Mouse (Mus musculus): ENCODE measurements around the gene Rasa3.

The Rasa3 gene

DNA sequence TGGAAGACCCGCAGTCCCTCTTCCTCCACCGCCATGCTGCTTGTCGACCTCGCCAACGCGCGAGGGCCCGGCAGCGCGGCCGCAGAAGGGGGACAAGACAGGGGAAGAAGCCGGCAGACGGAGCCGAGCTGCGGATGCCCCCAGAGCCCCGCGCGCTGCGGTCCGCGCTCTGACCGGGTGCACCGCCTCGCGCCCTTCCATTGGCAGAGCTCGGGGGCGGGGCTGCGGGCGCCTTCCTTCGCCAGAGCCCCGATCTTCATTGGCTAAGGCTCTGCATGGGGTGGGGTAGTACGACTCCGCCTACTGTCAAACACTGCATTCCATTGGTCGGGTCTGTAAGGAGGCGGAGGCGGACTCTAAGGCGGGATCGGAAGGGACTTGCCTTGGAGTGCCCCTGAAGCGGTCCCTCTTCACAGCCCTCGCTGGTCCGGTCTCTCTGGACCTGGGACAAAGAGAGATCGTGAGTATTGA is at the start of gene Rasa3:
Gene Rasa3 (minus strand): TSS at position 191 of the 471 bp plus-strand sequence.
- peak; percentile 98 to 99 for DNase-seq

DNA sequence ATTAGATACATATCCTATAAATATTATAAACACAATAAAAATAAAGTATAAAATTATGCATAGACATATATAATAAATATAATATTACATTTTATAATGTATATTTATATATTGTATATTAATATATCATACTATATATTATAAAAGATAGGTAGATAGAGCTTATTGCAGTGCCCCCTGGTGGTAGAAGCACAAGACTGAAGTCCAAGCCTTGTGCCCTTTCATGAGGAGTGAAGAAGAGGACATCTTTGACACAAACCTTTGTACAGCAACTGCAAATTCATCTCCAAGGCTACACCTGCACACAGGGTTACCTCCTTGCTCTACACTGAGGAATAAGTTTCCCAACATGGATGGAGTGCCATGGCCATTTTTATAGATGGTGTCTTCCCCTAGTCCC is 48.3 kb upstream of the Rasa3 start:
- DNase-seq: peak; percentile 81 to 88

DNA sequence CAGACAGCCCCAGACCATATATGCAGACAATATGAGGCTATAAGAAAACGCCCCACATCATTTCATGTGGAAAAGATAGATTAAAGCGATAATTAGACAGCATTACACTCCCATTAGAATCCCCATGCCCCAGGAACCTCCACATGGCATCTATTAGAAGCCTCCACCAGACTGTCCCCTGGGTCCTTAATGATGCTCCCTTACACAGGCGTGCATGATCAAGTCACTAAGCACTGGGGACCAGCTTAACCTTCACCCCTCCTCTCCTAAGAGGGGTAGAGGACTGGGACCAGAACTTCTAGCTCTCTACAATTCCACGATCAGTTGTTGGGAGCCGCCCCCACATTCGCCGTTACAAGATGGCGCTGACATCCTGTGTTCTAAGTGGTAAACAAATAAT is 41.6 kb upstream of the Rasa3 start:
- no peak for DNase-seq

DNA sequence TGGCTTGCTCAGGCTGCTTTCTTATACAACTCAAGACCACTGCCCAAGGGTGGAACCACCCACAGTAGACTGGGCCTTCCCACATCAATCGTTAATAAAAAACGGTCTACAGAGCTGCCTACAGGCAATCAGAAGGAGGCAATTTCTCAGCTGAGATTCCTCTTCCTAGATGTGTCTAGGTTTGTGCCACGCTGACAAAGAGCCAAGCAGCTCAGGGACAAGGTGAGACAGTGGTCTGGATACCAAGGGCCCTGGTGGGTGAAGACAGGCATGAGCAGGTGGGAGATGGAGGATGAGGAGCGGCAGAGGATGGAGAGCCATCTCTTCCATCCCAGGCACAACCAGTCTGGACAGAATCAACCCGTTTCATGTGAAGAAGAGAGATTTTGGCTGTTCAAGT is 31.1 kb upstream of the Rasa3 start:
- DNase-seq: no peak

DNA sequence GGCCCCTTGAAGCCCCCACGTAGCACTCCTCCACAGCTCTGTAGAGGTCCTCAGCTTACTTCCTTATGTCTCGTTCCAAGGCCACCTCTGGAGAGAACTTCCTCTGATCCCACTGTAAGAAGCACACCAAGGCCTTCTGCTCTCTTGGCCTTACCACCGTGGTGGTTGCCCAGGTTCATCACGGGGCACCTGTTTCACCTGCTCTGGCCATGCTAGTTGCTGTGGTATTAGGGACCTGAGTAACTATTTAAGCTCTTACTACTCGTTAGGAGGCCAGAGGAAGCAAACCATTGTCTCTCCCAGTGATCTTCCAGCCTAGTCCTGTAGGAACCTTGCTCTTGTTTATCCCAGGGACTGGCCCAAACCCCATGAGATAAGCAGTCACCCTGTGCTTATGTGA is 29.5 kb upstream of the Rasa3 start:
- no peak for DNase-seq

DNA sequence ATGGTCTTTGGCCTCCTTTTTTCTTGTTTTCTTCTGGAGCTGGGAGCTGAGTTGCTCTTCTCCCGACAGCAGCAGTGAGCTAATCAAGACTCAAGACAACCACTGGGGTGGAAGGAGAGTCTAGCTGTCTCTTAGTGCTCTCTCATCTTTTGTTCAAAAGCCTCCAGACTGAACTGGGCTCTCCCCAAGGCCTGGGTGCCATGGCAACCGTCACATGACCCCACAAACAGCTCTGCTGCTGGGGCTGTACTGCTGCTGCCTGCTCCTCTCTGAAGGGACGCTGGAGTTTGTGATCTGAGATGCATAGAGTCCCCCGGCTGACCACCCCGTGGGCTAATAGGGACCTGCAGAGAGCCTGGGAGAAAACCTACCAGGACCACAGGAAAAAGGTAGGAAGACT is 28.3 kb upstream of the Rasa3 start, which contains the start of gene Cfap97d2:
Gene Cfap97d2 (plus strand): TSS at position 222 of the 400 bp plus-strand sequence.
- DNase-seq: peak; percentile 86 to 91

DNA sequence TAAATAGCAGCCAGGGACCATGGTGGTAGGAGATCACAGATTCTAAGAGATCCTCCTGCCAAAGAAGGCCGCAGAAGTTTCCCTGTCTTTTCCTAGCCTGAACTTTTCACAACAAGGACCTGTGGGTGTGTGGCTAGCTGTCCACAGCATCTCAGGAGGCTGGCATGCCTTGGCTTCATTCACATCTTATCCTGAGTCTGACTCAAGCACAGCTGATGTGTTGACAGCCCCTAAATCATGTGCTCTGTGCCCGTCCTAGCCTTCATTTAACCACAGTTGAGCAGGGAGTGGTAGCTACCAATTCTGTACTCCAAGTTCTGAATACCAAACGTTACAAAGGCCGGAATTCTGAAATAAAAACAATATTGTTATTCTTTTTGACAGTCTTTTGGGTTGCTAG is 26.9 kb upstream of the Rasa3 start:
- DNase-seq: no peak

DNA sequence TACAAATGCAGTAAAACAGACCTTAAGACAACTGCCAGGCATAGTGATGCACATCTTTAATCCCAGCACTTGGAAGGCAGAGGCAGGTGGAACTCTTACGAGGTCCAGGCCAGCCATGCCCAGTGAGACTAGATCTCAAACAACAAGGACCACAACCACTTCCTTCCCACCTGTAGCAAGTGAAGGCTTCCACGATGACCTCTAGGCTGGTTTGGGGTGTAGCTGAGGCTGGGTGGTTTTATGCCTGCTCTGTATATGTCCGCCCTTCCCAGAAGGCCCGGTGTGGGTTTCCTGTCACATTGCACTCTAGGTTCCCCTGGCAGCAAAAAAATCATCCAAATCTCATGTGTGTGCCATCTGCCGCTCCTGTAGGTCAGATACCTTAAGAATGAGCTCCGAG is 26.4 kb upstream of the Rasa3 start:
- DNase-seq: no peak

DNA sequence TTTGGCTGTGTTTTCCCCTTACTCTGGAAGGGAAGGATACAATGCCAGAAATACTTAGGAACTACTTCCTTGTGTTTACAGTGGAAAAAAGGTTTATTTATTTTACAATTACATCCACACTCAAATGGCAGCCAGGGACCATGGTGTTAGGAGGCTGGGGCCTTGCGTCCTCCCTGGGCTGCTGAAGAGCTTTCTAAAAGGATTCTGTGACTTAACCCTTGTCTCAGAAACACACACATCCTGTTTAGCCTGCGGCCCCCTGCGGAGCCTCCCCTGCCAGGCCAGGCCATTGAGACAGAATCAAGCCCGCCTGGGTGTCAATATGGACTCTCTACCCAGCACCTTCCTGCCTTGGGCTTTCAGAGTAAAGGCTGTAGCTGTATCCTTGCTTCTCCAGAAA is 25.4 kb upstream of the Rasa3 start:
- DNase-seq: no peak

DNA sequence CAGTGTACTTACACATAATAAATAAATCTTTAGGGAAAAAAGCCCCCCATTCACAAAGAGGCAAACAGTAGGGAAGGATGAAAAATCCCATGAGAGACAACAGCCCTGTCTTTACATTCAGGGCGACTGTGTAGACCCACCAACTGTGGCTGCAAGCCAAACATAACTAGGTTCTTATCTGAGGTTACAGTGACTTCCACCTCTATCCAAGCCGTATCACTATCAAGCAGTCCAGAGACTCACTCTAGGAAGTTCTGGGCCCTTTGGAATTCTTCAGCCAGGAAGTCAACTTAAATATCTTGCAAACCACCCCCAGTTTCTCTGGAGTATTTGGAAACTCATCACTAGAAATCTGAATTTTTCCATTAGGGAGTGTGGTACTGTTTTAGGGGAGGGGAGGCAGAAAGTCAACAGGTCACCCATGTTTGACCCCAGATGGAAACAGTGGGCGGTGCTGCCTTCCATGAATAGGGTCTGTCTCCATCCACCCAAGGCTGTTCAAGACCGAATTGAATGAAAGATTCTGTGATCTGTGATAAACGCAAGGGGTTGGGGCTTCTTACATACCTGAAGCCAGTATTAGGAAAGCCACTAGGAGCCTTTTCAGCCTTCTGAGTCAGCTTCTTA is 22.0 kb upstream of the Rasa3 start:
- no peak for DNase-seq

DNA sequence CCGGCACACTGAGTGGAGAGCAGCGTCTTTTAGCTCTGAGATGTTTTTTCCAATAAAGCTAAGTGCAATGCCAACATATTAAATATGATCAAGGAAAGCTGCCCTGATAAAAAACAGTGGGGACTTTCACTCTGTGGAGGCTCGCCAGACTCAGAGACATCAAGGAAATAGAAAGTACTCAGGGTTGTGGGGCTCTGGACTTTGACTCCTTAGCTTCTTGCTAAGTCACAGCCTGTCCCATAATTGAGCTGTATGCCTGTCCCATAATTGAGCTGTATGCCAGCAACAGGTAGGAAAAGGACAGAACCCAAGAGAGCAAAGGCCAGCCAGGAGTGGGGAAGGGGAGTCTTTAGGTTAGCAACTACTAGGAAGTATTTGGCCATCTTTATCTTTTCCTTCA is 20.9 kb upstream of the Rasa3 start:
- DNase-seq: no peak

DNA sequence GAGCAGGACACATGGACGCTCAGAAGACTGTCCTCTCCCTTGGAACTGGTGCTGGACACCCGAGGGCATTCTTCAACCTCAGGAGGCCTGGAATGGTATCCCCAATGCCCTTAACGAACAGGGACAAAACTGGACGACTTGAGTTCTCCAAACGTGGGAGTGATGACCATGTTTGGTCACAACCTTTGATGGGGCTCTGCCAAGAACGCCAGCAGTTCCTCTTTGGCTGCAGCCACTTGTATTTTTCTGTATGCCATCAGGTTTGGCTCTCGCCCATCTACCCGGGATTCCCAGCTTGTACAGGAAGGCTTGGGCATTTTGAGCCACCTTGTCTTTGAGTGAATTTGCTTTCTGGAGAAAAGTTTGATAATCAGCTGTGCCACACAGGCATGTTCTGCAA is 20.3 kb upstream of the Rasa3 start:
- peak; percentile 93 to 94 for DNase-seq

DNA sequence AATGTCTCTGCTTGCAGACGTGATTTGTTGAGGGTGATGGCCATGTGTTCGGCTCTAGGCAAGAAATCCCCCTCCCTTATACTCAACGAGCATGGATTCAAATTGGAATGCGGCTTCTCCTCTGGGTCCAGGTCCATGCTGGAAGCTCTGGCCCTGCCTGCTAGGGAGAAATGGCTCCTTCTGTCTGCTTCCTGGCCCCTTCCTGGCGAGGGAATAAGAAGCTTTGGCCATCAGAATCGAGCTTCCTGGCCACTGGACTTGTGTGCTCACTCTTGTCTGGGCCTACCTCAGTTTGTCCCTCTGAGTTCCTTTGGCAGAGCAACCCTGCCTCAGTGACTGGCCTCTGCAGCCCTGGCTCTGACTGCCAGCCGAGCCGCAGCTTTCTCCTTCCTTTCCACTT is 19.8 kb upstream of the Rasa3 start:
- peak in 1 of 2 experiments; percentile 64 for DNase-seq

DNA sequence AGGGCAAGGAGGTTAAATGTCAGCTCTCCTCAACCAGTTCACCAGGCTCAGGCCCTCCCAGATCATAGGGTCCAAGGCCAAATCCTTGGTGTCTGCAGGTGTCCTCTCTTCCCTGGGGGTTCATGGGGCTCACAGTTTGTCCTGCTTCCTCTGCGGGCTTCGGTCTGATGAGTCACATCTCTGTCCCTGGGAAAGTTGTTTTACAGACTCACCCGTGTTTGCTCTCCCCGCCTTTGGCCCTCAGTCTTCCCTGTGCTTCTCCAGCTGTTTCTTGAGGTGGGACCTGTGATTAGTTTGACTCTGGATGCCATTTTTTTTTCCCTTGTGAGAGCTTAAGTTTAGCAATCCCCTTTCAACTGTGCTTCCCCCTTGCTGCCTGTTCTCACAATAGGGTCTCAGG is 18.8 kb upstream of the Rasa3 start:
- DNase-seq: no peak

DNA sequence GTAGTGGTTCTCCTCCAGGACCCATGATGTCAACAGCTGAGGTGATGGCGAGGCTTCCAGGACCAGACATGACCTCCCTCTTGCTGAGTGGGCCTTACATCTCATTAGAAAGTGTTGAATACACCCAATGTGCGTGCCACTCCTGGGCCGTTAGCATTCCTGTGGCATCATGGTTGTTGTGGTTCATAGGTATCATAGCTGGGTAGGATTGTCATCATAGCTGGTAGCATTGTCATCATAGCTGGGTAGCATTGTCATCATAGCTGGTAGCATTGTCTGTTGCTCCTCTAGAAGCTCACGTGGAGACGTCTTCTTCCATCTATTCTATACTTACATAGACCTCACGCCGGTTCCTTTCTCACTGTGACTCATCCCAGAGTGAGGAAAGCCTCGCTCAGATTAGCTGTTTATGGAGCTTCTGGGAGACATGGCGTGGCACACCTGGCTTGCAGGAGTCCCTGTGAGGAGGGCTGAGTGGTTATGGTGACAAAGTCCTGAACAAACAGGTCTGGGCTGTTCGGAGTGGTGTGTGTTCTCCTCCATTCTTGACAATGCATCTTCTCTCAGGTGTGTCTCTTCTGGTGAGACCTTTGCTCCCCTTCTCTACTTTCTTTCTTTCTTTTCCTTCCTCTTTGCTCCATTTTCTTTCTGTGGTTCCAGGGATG is 17.9 kb upstream of the Rasa3 start:
- no peak for DNase-seq

DNA sequence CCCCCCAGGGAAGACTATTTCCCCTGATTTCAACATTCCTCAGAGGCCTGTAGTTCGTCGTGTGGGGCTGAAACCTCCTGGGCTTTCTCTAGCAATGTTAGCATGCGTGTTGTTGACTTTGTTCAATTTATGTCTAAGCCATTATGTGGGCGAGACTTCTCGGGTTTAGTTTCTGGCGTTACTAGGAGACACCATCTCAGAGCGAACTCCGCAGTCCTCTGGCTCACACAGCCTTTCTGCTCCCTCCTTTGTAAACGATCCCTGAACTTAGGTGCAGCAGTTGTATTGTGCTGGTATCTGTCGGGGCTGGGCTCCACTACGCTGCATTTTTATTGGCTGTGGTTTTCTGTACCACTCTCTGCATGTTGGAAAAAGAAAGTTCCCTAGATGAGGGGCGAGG is 17.3 kb upstream of the Rasa3 start:
- no peak for DNase-seq

DNA sequence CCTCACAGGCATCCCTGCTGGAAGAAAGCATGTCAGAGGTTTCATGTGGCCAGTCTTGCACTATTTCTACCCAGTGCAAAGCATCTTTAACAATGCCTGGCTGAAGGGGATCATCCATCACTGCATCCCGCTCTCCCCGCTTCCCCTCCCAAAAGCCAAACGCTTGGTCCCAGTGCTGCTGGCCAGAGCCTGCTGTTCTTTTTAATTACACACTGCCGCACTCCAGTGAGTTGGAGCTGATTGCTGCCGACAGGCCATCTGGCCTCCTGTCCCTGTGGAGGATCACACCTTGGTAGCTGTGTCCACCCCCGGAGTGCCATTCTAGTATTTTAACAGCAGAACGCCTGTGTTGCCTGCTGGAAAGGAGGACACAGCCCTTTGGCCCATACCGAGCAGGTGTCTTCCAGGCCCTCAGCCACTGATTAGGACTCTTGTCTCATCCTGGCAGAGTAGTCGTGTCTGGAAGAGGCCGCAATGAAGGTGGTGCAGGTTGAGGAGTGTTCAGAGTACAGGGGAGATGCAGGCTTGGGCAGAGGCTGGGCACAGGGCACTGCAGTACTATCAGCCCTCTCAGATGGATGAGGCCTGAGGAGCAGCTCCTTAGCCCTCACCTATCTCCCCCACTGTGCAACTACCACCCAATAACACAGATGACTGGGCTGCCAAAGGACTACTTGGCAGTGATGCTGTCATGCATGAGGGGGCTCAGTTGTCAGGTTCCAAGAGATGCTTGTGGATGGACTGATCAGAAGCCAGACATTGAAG is 15.1 kb upstream of the Rasa3 start:
- peak; percentile 92 to 95 for DNase-seq

DNA sequence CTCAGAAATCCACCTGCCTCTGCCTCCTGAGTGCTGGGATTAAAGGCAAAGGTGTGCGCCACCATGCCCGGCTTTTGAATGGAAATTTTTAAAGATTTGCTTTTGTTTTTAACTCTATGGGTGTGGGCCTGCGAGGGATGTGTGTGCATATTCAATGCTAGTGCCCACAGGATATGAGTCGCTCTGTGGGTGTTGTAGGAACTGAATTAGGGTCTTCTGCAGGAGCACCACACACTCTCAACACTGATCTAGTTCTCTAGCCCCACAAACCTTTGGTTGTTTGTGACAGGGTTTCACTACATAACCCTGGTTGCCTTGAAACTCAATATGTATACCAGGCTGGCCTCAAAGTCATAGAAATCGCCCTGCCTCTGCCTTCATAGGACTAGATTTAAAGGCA is 11.9 kb upstream of the Rasa3 start:
- DNase-seq: no peak

DNA sequence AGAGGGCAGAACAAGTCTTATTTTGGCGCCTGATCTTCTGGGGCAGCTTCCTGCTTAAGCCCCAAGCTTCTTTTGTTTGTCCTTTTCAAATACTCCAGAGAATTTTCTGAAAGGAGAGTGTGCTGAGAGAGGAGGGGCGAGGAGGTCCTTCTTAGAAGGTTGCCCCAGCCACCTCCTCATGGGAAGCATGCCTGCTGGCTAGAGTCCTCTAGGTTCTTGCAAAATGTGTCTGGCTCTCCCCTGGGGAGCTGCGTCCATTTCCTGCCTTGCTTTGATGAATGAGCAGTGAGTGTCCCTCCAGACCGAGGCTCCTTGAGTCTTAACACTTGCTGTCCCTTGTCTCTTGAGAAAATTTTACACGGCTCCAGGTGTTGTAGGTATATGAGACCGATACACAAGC is 11.1 kb upstream of the Rasa3 start:
- peak in 1 of 2 experiments; percentile 59 for DNase-seq

DNA sequence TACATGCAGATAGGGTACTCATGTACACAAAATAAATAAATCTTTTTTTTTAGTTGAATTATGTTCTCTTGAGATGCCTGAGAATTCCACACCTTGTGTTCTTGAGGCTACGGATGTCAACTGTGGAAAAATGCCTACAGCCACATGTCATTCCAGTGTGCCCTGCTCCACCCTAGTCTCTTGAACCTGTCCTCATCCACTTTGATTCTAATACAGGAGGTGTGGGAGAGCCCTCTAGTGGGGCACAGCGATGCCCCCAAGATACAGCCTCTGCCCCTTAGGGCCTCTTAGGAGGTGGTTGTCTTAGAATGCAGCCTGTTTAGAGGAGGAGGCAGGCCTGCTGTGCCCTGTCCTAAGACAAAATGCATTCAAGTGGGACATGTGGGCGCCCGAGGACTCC is 10.5 kb upstream of the Rasa3 start:
- DNase-seq: no peak

DNA sequence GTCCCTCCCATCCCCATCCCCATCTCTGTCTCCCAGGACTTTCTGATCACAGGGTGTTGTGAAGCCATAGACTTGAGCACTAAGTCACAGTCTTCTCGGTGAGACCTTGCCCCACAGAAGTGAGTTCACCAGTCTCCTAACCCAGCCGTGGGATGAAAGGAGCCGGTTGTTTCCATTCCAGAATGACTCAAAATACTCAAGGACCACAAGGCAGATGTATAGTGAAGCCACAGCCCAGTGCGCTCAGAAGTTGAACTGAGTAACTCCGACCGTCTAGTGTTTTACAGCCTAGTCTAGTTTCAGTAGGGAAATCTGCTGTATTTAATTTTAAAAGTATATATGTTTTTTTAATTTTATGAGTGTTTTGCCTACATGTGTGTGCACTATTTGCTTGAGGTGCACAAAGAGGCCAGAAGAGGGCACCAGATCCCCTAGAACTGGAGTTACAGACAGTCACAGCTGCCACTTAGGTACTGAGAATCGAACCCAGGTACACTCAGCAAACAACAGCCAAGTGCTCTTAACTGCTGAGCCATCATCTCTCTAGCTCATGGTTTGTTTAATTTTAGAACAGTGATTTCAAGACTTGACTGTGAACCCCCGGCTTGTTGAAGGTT is 9.8 kb upstream of the Rasa3 start:
- no peak for DNase-seq

DNA sequence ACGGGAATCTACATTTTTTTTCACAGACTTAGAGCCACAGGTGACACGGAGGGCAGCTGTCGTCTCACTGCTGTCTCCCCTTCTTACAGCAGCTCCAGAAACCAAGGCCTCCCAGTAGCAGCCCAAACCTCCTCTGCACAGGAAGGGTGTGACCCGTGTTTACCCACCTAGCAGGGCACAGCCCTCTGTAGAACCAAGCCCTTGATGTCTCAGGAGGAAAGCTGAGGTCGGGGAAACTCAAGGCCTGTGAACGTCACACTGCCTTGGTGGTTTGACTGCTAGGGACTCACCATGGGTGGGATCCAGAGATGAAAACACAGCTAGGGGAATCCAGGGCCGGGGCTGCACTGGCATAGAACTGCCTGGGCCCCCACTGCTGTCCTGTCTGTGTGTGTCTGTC is 9.0 kb upstream of the Rasa3 start:
- no peak for DNase-seq

DNA sequence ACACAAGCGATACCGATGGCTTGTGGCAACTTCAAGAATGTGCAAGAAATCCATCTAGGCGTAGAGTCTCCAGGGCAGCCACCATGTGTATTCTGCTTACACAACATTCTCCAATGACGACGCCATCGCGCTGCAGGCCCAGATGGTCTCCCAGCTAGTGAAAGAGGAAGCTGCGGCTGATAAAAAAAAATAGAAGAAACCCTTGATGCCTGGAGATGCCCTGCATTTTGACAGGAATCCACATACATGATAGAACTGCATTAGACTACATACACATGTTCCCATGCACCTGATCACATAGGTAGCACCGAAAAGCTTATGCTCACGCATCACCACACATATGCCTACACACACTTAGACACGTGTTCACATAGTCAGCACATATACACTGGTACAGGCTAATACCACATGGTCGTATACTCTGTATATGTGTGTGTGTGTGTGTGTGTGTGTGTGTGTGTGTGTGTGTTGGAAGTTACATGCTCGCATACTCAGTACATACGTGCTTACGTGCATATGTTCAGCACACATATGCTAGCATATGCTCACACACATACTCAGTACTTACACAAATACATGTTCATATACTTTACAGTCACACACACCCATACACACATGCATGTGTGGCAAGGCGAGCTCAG is 8.4 kb upstream of the Rasa3 start:
- DNase-seq: peak; percentile 74 to 78
